Mouse (Mus musculus): ENCODE measurements around the gene Col5a3. TPM values are rescaled to one million over a fixed set of nuclear protein-coding genes. Genes with fewer than 3 reads are reported as not detected.

The Col5a3 gene
- polyA plus RNA-seq, 2 experiments from 2014 or later, result not detected

GRCm38 (mm10) chr9:20746017-20746660 is 68.7 kb downstream of the Col5a3 start, which contains the start of gene Olfm2:
TSS of gene Olfm2 (minus strand) at chr9:20746349.
- no peak for ATAC-seq

GRCm38 (mm10) chr9:20745129-20745966 is 69.5 kb downstream of the Col5a3 start:
- ATAC-seq, result no peak

- ATAC-seq, result no peak
Measured at GRCm38 (mm10) chr9:20743946-20744738, 70.7 kb downstream of the Col5a3 start.

- peak; percentile 66 for ATAC-seq
Measured at GRCm38 (mm10) chr9:20740407-20740806, 74.5 kb downstream of the Col5a3 start.

GRCm38 (mm10) chr9:20738251-20738999 is 76.4 kb downstream of the Col5a3 start:
- peak; percentile 24 for ATAC-seq

GRCm38 (mm10) chr9:20737227-20737626 is 77.6 kb downstream of the Col5a3 start:
- no peak for ATAC-seq

- ATAC-seq, result peak; percentile 77
Measured at GRCm38 (mm10) chr9:20734692-20735091, 80.2 kb downstream of the Col5a3 start.

- no peak for ATAC-seq
Measured at GRCm38 (mm10) chr9:20731797-20732196, 83.1 kb downstream of the Col5a3 start.

- ATAC-seq, result no peak
Measured at GRCm38 (mm10) chr9:20729451-20729850, 85.4 kb downstream of the Col5a3 start.

- ATAC-seq, result peak; percentile 66
Measured at GRCm38 (mm10) chr9:20727601-20728113, 87.2 kb downstream of the Col5a3 start.

GRCm38 (mm10) chr9:20726859-20727600 is 87.8 kb downstream of the Col5a3 start:
- ATAC-seq, result no peak

GRCm38 (mm10) chr9:20726134-20726858 is 88.6 kb downstream of the Col5a3 start:
- no peak for ATAC-seq

GRCm38 (mm10) chr9:20721582-20721981 is 93.3 kb downstream of the Col5a3 start:
- ATAC-seq, result no peak

Other genes starting within 250 kb of the Col5a3 start
- 10 to 100 TPM in 1 of 2 experiments, 1 to 10 TPM in 1; 9.0 to 16.1 TPM for gene Zfp846, start 233.8 kb downstream of the Col5a3 start, polyA plus RNA-seq (2017; shearing (Covaris generic))
- 100 to 1,000 TPM; 339 to 401 TPM for gene Ubl5, start 172.2 kb downstream of the Col5a3 start, polyA plus RNA-seq (2017; shearing (Covaris generic))
- gene Fbxl12, start 170.3 kb downstream of the Col5a3 start, polyA plus RNA-seq (2017; shearing (Covaris generic)), result 10 to 100 TPM; 26.1 to 30.9 TPM
- 10 to 100 TPM; 22.6 to 27.2 TPM for gene Pin1, start 163.0 kb downstream of the Col5a3 start, polyA plus RNA-seq (2017; shearing (Covaris generic))
- gene Olfm2, start 68.7 kb downstream of the Col5a3 start, polyA plus RNA-seq (2017; shearing (Covaris generic)), result under 1 TPM in 1 of 2 experiments, not detected in 1; 0.25 TPM
- not detected for gene Rdh8, start 3.4 kb upstream of the Col5a3 start, polyA plus RNA-seq (2017; shearing (Covaris generic))
- gene A230050P20Rik, start 53.6 kb upstream of the Col5a3 start, polyA plus RNA-seq (2017; shearing (Covaris generic)), result 10 to 100 TPM; 12.4 to 14.6 TPM
- 1 to 10 TPM in 1 of 2 experiments, under 1 TPM in 1; 0.76 to 1.5 TPM for gene Angptl6, start 64.7 kb upstream of the Col5a3 start, polyA plus RNA-seq (2017; shearing (Covaris generic))
- gene Ppan, start 73.1 kb upstream of the Col5a3 start, polyA plus RNA-seq (2017; shearing (Covaris generic)), result 10 to 100 TPM; 22.9 to 30.1 TPM
- 100 to 1,000 TPM; 190 to 235 TPM for gene Eif3g, start 83.6 kb upstream of the Col5a3 start, polyA plus RNA-seq (2017; shearing (Covaris generic))
- gene Dnmt1, start 144.8 kb upstream of the Col5a3 start, polyA plus RNA-seq (2017; shearing (Covaris generic)), result 10 to 100 TPM; 51.2 to 52.7 TPM
- gene S1pr2, start 161.7 kb upstream of the Col5a3 start, polyA plus RNA-seq (2017; shearing (Covaris generic)), result 1 to 10 TPM; 3.2 to 5.0 TPM
- gene Mrpl4, start 187.7 kb upstream of the Col5a3 start, polyA plus RNA-seq (2017; shearing (Covaris generic)), result 100 to 1,000 TPM; 100 to 103 TPM
- gene Icam1, start 200.9 kb upstream of the Col5a3 start, polyA plus RNA-seq (2017; shearing (Covaris generic)), result 10 to 100 TPM; 55.3 to 64.7 TPM
- gene Icam4, start 214.3 kb upstream of the Col5a3 start, polyA plus RNA-seq (2017; shearing (Covaris generic)), result 1 to 10 TPM; 2.9 to 3.8 TPM
- not detected for gene Icam5, start 217.0 kb upstream of the Col5a3 start, polyA plus RNA-seq (2017; shearing (Covaris generic))